Mouse (Mus musculus): ENCODE data around the gene Atcay.

DNA sequence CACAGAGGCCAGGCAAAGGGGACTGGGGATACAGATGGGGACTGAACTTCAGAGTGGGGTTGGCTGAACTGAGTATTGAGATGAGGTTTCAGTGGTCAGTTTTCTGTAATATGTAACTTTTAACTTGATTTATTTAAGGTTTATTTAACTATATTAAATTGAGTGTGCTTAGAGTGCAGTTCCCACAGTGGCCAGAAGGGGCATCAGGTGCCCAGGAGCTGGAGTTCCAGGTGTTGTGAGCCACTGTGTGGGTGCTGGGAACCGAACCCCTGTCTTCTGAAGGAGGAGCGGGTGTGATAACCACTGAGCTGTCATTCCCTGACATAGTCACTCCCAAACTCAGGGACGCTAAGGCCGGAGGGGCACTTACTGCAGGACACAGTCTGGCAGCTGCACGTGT lies 20.5 kb downstream of the Atcay start:
- TF ChIP-seq CTCF (IDR thresholded peaks at IDR 0.05; ENCODE audit: low read depth, low read length) (peak; percentile 42), POLR2A (IDR thresholded peaks at IDR 0.05; ENCODE audit: extremely low read depth, insufficient read depth, low read length) (no peak)

All from liver, adult 2 months (tissue).